Mouse (Mus musculus): ENCODE data around the gene Rhobtb3. TPM values are rescaled to one million over a fixed set of nuclear protein-coding genes. Genes with fewer than 3 reads are reported as not detected.

The Rhobtb3 gene
- total and polyA plus RNA-seq, 3 experiments = 7.1 to 38.6 (median 23.7) TPM

GRCm38 (mm10) chr13:75844833-75845518 lies 98.7 kb downstream of the Rhobtb3 start:
- DNase-seq (ENCODE audit: low spot score) = no peak
- Histone ChIP-seq H3K36me3 (replicated peaks) (peaks cover 30% of the 10 kb centered on the region), H3K27me3 (ENCODE audit: insufficient read depth, low read length) (no peaks in the 10 kb centered on the region), H3K4me3 (ENCODE audit: low read depth, low read length) (no peak overlapping the region), H3K4me1 (ENCODE audit: insufficient read depth, low read depth, low read length) (peaks cover 65% of the 10 kb centered on the region), H3K9me3 (replicated peaks) (no peaks in the 10 kb centered on the region)
- TF ChIP-seq POLR2AphosphoS5 (IDR thresholded peaks at IDR 0.05; ENCODE audit: insufficient replicate concordance, low read depth, low read length) = no peak
- no peak for TF ChIP-seq TAL1 (conservative IDR thresholded peaks at IDR 0.05; ENCODE audit: low read depth, low read length)
- TF ChIP-seq CTCF (IDR thresholded peaks at IDR 0.05; ENCODE audit: low read depth, low read length) = no peak
- ATAC-seq (ENCODE audit: extremely low read depth, insufficient number of reproducible peaks, low FRiP score, poor library complexity, severe bottlenecking) = no peak

- Histone ChIP-seq H3K36me3 (replicated peaks) (peaks cover 28% of the 10 kb centered on the region), H3K27me3 (ENCODE audit: insufficient read depth, low read length) (no peaks in the 10 kb centered on the region), H3K4me1 (ENCODE audit: insufficient read depth, low read depth, low read length) (peaks cover 72% of the 10 kb centered on the region), H3K4me3 (ENCODE audit: low read depth, low read length) (no peak overlapping the region; the same call in 1 of the 2 replicates), H3K9me3 (replicated peaks) (no peaks in the 10 kb centered on the region)
- ATAC-seq (ENCODE audit: extremely low read depth, insufficient number of reproducible peaks, low FRiP score, poor library complexity, severe bottlenecking) = no peak
- TF ChIP-seq GATA1 (IDR thresholded peaks at IDR 0.05; ENCODE audit: borderline replicate concordance, low read length) (no peak), CTCF (IDR thresholded peaks at IDR 0.05; ENCODE audit: low read depth, low read length) (no peak), POLR2AphosphoS5 (IDR thresholded peaks at IDR 0.05; ENCODE audit: insufficient replicate concordance, low read depth, low read length) (no peak), TAL1 (conservative IDR thresholded peaks at IDR 0.05; ENCODE audit: low read depth, low read length) (no peak), GATA2 (IDR thresholded peaks at IDR 0.05; ENCODE audit: borderline replicate concordance, low read depth, low read length) (no peak)
- DNase-seq (ENCODE audit: low spot score) = no peak
These were observed 99.6 kb downstream of the Rhobtb3 start for GRCm38 (mm10) chr13:75843993-75844683.

- H3K4me1 ChIP-seq (ENCODE audit: insufficient read depth, low read depth, low read length) = peaks cover 80% of the 10 kb centered on the region
- no peaks in the 10 kb centered on the region for H3K27me3 ChIP-seq (ENCODE audit: insufficient read depth, low read length)
- DNase-seq (ENCODE audit: low spot score) (no peak), ATAC-seq (ENCODE audit: extremely low read depth, insufficient number of reproducible peaks, low FRiP score, poor library complexity, severe bottlenecking) (no peak)
- H3K9me3 ChIP-seq (replicated peaks) = no peaks in the 10 kb centered on the region
- no peak overlapping the region for H3K4me3 ChIP-seq (ENCODE audit: low read depth, low read length)
- peaks cover 20% of the 10 kb centered on the region for H3K36me3 ChIP-seq (replicated peaks)
- no peak for TF ChIP-seq GATA2 (IDR thresholded peaks at IDR 0.05; ENCODE audit: borderline replicate concordance, low read depth, low read length)
- no peak for TF ChIP-seq TAL1 (conservative IDR thresholded peaks at IDR 0.05; ENCODE audit: low read depth, low read length)
- TF ChIP-seq POLR2AphosphoS5 (IDR thresholded peaks at IDR 0.05; ENCODE audit: insufficient replicate concordance, low read depth, low read length) = no peak
- no peak for TF ChIP-seq CTCF (IDR thresholded peaks at IDR 0.05; ENCODE audit: low read depth, low read length)
- no peak for TF ChIP-seq GATA1 (IDR thresholded peaks at IDR 0.05; ENCODE audit: borderline replicate concordance, low read length)
These were observed 100.4 kb downstream of the Rhobtb3 start for GRCm38 (mm10) chr13:75843331-75843730.

GRCm38 (mm10) chr13:75841950-75842349 lies 101.8 kb downstream of the Rhobtb3 start:
- Histone ChIP-seq H3K36me3 (replicated peaks) (peaks cover 11% of the 10 kb centered on the region), H3K4me3 (ENCODE audit: low read depth, low read length) (no peak overlapping the region), H3K9me3 (replicated peaks) (no peaks in the 10 kb centered on the region), H3K27me3 (ENCODE audit: insufficient read depth, low read length) (no peaks in the 10 kb centered on the region), H3K4me1 (ENCODE audit: insufficient read depth, low read depth, low read length) (peaks cover 77% of the 10 kb centered on the region)
- no peak for DNase-seq (ENCODE audit: low spot score)
- ATAC-seq (ENCODE audit: extremely low read depth, insufficient number of reproducible peaks, low FRiP score, poor library complexity, severe bottlenecking) = no peak
- TF ChIP-seq GATA1 (IDR thresholded peaks at IDR 0.05; ENCODE audit: borderline replicate concordance, low read length) (no peak), POLR2AphosphoS5 (IDR thresholded peaks at IDR 0.05; ENCODE audit: insufficient replicate concordance, low read depth, low read length) (no peak), GATA2 (IDR thresholded peaks at IDR 0.05; ENCODE audit: borderline replicate concordance, low read depth, low read length) (no peak), CTCF (IDR thresholded peaks at IDR 0.05; ENCODE audit: low read depth, low read length) (no peak), TAL1 (conservative IDR thresholded peaks at IDR 0.05; ENCODE audit: low read depth, low read length) (no peak)

GRCm38 (mm10) chr13:75840752-75841285 lies 102.9 kb downstream of the Rhobtb3 start:
- Histone ChIP-seq H3K36me3 (replicated peaks) (peaks cover 9% of the 10 kb centered on the region), H3K9me3 (replicated peaks) (no peaks in the 10 kb centered on the region), H3K27me3 (ENCODE audit: insufficient read depth, low read length) (no peaks in the 10 kb centered on the region), H3K4me1 (ENCODE audit: insufficient read depth, low read depth, low read length) (peaks cover 67% of the 10 kb centered on the region), H3K4me3 (ENCODE audit: low read depth, low read length) (peak overlapping the region; percentile 73)
- no peak for TF ChIP-seq TAL1 (conservative IDR thresholded peaks at IDR 0.05; ENCODE audit: low read depth, low read length)
- ATAC-seq (ENCODE audit: extremely low read depth, insufficient number of reproducible peaks, low FRiP score, poor library complexity, severe bottlenecking) (no peak), DNase-seq (ENCODE audit: low spot score) (no peak)

- Histone ChIP-seq H3K9me3 (replicated peaks) (no peaks in the 10 kb centered on the region), H3K36me3 (replicated peaks) (peaks cover 9% of the 10 kb centered on the region), H3K4me3 (ENCODE audit: low read depth, low read length) (peak within 1 kb of the TSS; percentile 73), H3K27me3 (ENCODE audit: insufficient read depth, low read length) (no peaks in the 10 kb centered on the region), H3K4me1 (ENCODE audit: insufficient read depth, low read depth, low read length) (peaks cover 61% of the 10 kb centered on the region)
- TF ChIP-seq CTCF (IDR thresholded peaks at IDR 0.05; ENCODE audit: low read depth, low read length) (no peak), TAL1 (conservative IDR thresholded peaks at IDR 0.05; ENCODE audit: low read depth, low read length) (no peak), POLR2AphosphoS5 (IDR thresholded peaks at IDR 0.05; ENCODE audit: insufficient replicate concordance, low read depth, low read length) (0 out of 2 replicates have a peak, but pooled peaks have one; percentile 40), GATA2 (IDR thresholded peaks at IDR 0.05; ENCODE audit: borderline replicate concordance, low read depth, low read length) (no peak), GATA1 (IDR thresholded peaks at IDR 0.05; ENCODE audit: borderline replicate concordance, low read length) (no peak)
- ATAC-seq (ENCODE audit: extremely low read depth, insufficient number of reproducible peaks, low FRiP score, poor library complexity, severe bottlenecking) (peak; percentile 94), DNase-seq (ENCODE audit: low spot score) (peak; percentile 82)
These were observed 103.8 kb downstream of the Rhobtb3 start, which contains the start of gene Glrx for GRCm38 (mm10) chr13:75839719-75840481. Gene Glrx, plus strand, starts transcription at chr13:75839868.

Measured in G1E (cell line).